Mouse (Mus musculus): Measurements from ENCODE around the gene Spns3.

DNA sequence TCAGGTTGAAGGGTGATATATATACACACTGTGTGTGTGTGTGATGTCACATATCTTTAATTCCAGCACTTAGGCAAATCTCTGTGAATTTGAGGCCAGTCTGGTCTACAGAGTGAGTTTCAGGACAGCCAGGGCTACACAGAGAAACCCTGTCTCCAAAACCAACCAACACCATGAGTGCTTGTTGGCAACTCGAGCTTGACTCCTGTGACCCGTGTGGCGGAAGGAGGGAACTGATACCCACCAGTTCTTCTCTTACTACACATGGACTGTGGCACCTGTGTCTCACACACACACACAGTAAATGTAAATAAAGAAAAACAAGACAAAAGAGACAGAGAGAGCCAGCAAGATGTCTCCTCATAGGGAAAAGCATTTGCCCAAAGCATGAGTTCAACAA is 10.4 kb upstream of the Spns3 start:
- no peak for TF ChIP-seq CTCF (IDR thresholded peaks at IDR 0.05; ENCODE audit: low read depth)
- TF ChIP-seq EP300 (IDR thresholded peaks at IDR 0.05; ENCODE audit: low read depth): no peak
